Mouse (Mus musculus) hematopoietic stem cell, adult 5-6 weeks (primary cell): ENCODE results near the gene Hist2h2aa1. TPM values are rescaled to one million over a fixed set of nuclear protein-coding genes. Genes with fewer than 3 reads are reported as not detected.
A peak's percentile ranks its signal among the peaks of the same experiment; 100 is the strongest.

ENCODE experiments used
- ATAC-seq, 2 experiments: fragments of 125-278 bp in 1 of 2; replicated peaks in 1 of 2; 2 replicates each; pipeline ENCODE4 v1.8.0; 2016 to 2017; ENCODE audit warnings: inconsistent platforms in 2 of 2, mild to moderate bottlenecking in 2 of 2, moderate number of reproducible peaks in 2 of 2, low read depth in 1 of 2, moderate TSS enrichment in 1 of 2; ENCODE audit not compliant: low FRiP score in 2 of 2, poor library complexity in 2 of 2, severe bottlenecking in 2 of 2, insufficient read depth in 1 of 2, low TSS enrichment in 1 of 2
- total RNA-seq: library from RNA; stranded (forward); fragments of 172-1452, 232-1000 nt; gene quantifications from 2 replicates; pipeline ENCODE4 v1.2.3, GENCODE M21; 2017

Gene Hist2h2aa1
- total RNA-seq, 1 experiment from 2014 or later = 3,576 TPM

DNA sequence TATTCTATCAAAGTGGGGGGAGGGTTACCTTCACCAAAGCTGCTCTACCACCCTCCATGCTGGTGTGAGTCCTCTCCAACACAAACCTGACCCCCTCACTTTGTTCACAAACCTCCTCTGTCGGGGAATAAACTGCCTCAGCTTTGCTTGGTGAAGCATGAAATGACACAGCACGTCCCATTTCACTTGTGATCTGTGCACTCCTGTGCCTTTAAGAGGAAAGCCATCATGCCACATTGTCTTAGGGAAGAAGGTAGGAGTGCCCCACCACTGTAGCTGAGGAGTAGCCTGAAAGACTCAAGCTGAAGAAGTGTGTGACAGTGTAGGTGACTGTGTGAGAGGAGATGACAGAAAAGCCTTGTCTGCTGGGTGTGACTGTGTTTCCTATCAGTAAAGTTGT is 19.9 kb upstream of the Hist2h2aa1 start:
- no peak for ATAC-seq

DNA sequence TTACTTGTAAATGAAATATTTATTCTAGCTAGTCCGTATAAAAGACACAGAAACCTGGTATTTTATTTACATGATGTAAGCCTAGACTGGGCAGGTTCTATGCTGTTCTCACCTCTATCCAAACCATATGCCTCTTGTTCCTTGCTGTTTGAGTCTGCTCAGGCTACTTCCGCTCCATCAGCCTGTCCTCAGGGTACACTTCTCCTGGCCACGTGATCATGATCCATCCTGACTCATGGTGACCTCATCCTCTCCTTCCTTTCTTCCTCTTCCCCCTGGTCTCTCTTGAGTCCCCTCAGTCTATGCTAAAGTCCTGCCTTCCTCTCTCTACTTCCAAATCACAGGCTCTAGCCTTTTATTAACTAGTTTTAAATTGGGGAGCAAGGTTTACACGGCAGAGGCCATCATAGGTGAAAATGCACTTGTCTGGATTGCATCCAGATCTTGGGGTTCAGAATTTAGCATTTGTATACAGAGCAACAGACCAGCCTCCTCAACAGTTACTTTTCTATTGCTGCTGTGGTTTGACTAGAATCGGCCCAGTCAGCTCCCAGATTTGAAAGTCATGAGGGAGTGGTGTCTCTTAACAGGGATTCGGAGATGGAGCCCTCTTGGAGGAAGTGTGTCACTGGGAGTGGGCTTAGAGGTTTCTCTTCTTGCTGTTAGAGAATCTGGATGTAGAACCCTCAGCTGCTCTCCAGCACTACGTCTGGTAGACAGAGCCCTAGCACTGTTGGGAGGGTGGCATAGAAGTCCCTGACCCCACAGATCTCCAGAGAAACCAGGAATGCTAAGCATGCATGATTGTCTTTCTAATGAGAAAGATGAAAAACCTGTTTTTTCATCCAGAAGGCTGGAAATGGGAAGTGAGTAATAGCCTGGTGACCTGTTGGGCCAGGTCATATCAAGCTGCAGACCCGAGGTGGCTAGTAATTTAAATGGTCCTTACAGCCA is 18.3 kb upstream of the Hist2h2aa1 start:
- ATAC-seq = peak in 1 of 2 experiments; percentile 43; a peak in 1 of 4 replicates

DNA sequence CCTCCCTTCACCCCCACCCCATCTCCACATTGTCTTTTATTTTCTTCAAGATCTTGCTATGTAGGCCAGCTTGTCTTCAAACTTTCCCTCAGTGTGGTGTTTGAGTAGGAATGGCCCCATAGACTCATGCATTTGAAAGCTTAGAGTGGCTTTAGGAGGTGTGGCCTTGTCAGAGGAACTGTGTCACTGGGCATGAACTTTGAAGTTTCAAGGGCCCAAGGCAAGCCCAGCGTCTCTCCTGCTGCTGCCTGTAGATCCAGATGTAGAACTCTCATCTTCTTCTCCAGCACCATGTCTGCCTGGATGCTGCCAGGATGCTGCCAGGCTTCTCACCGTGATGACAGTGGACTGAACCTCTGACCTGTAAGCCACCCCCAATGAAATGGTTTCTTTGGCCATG is 16.5 kb upstream of the Hist2h2aa1 start:
- ATAC-seq = no peak

DNA sequence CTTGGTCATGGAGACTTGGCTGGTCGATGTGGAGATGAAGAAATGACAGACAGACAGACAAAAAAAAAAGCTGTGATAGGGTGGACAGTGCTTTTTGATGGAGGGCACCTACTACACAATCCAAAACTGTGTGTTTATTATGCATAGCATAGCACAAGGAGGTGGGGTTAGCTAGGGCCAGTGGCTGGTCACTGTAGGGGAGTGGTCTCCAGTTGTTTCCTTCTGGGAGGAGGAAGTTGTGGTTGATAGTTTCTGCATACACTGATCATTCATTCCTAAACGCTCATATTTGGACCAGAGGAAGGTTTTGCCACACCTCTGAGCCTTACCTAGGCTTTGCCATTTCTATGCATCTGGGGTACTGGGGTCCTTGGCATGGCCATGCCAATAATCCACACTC is 14.9 kb upstream of the Hist2h2aa1 start:
- 0 out of 4 replicates have a peak, but pooled peaks of 1 of the 2 experiments have one; percentile 23 for ATAC-seq

DNA sequence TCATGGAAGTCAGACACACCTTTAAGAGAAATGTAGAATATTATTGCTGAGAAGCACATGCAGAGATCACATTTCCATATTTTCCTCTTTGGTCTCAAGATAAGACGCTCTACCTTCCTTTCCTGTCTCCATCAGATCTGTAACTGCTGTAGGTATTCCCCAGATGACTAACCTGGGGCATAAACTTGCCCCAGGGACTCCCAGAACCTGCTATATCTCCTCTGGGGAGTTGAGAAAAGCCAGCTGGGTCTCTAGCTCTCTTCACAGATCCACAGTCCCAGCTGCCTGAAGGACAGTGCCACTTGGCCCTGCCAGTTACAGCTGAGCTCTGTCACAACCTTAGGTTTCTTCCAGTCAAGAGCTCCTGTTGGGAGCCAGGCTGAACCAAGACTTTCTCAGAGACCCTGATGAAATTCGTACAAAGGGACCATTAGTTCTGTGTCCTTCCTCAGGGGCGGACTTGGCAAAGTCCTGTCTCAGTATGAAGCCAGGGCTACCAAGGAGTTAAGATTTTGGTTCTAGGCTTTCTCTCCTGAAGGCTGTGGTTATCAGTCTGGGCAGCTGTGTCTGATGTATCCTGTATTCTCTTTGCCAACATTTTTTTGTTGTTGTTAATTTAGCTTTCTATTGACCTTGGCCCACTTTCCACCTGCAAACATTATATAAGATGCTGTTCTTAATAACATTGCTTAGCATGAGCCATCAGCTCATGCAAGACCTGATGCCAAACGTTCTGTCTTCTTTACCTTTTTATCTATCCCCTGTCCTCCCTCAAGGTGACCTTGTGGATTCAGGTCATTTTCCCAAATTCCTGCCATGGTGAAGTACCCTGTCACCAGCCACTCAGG is 14.2 kb upstream of the Hist2h2aa1 start:
- no peak for ATAC-seq

DNA sequence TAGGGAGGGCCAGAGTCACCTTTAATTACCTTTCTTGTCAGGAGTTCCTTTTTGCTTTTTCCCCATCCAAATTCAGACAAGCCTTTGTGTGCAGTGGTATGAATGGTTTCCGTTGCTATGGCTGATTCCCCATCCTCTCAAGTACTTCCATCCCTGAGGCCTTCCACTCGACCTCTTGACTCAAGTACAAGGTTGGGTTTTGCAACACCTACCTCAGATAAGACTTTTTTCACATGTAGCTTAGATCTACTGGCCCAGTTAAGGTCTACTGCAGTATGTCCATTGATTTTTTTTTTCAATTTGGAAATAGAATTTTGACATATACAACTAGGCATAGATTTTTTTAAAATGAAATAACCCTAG is 13.6 kb upstream of the Hist2h2aa1 start:
- ATAC-seq = no peak

DNA sequence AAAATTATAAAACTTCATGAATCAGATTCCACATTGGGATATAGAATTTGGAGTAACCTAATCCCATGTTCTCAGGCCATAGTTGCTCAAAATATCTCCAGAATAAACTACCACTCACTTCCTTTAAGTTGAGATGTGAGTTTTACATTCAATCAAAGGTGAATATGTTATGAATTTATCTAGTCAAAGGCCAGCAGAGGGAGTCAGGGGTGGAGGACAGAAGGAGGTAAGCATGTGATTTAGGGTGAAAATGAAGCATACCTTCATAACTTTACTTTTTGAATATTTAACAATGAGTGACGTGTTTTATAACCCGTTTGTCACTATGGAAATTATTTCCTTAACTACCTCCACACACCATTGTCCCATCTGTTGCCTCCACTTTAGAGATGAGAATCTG is 10.4 kb upstream of the Hist2h2aa1 start:
- ATAC-seq = no peak

DNA sequence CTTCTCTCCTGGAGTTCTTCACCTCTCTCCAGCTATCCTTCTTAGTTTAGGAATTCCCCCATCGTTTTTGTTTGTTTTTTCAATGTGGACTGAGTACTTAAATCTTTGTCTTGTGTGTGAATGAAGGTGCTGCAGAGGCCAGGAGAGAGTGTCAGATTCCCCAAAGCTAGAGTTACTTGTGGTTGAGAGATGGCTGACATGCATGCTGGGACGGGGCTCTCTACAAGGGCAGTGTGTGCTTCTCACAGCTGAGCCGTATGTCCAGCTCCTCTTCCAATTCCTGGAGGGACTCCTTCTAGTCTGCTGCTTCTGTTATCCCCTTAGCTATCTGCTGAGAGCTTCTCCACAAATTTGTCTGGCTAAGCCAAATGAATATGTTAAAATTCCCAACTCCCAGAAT is 9.5 kb upstream of the Hist2h2aa1 start:
- no peak for ATAC-seq

DNA sequence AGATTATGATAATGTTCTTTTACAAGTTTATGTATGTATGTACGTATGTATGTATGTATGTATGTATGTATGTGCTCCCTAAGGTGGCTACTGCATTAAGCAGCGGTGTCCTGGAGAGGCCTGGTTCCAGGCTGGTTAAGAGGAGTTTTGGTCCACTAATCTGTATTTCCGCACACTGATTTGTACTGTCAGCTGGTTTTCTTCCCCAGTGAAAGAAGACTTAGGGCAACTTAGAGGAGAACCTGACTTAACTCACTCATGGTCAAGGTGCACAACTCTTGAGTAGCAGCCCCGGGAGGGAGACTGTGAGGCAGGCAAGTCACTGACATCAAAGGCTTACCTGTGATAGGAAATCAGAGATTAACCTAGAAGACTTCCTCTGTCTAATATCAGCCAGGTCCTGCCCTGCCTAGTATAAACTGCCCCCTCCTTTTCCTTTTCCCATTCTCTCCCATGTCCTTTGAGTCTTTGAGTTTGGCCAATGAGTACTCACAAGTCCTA is 8.4 kb upstream of the Hist2h2aa1 start:
- no peak for ATAC-seq

DNA sequence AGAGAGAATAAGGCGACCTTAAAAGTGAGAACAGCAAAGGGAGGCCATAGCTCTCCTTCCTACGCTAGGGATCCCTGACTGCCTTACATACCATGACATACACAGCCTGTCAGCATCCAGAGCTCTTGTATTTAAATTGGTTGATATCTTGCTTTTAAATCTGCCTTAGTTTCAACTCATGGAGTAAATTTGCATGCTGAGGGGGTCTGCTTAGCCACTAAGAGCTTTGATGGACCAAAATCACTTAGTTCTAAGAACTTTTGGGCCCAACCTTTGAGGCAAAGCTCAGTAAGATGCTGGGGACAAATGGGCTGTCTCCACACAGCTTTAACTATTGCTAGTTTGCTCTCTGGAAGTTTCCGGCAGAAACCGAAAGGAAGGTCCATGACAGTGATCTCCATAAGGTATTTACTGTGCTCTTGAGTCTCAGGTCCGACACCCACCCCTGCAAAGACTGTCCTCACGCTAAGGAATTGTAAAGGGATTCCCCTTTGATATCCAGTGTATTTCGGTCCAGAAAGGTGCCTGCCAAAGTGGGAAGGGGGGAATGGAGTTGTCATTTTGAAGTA is 7.9 kb upstream of the Hist2h2aa1 start:
- no peak for ATAC-seq

DNA sequence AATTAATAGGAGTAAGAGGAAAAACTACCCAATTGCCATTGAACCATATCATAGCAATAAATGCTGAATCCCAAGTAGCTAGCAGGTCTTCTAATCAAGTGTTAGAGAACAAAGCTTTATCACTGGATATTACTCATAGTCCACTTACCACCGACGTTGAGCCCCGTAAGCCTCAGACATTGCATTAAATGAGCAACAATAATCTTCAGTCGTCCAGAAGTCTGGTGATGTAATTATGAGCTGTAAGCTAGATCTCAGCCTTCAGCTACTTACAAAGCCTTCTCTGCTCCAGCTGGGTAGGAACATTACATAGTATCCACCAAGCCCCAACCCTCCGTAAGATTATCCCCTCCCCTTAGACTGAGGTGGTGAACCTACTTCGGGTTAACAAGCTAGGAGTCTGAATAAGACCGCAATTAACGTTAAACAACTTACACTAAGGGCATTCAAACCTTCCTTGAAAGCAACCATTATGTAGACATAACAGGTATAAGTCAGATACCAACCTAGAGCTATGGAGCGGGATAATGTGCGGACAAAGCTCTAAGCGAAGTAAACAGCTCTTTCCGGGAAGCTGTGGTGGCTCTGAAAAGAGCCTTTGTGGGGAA is 7.3 kb upstream of the Hist2h2aa1 start:
- ATAC-seq = no peak

DNA sequence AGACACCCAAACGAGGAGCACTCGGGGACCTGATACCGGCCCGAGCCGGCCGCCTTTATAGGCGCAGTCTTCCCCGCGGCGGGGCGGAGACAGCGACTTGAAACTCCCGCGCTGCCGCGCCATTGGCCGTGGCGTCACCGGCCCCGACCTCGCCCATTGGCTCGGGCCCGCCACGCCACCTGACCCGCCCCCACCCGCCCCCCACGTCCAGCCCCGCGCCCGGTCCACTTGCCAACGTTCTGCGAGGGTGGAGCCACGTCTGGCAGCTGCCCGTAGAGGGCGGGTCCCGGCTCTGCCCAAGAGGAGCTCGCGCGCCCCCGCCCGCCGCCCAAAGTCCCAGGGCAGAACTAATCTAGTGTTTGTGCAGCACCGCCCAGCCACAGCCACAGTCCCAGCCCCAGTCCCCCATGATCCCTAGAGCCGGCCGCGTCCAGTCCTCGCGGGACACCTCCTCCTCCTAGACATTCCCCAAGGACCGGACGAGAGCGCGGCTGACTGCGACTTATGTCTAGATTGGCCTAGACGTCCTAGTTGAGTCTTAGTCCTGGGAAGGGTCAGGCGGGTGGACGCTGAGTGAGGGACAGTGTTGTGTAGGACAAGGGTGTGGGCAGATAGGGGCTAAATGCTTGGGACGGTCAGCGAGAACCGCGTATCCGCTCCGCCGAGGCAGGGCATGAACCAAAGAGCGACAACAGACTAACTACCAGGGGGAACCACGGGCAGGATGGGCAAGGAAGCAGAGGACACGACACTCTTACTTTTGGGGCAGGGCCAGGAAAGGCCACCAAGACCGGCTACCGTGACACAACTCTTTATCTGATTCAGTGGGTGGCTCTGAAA is 6.1 kb upstream of the Hist2h2aa1 start, which contains the start of gene Hist2h3c2:
Gene Hist2h3c2, minus strand, starts transcription at position 174 of the 840 bp plus-strand sequence.
- ATAC-seq = peak; percentile 74 to 80

DNA sequence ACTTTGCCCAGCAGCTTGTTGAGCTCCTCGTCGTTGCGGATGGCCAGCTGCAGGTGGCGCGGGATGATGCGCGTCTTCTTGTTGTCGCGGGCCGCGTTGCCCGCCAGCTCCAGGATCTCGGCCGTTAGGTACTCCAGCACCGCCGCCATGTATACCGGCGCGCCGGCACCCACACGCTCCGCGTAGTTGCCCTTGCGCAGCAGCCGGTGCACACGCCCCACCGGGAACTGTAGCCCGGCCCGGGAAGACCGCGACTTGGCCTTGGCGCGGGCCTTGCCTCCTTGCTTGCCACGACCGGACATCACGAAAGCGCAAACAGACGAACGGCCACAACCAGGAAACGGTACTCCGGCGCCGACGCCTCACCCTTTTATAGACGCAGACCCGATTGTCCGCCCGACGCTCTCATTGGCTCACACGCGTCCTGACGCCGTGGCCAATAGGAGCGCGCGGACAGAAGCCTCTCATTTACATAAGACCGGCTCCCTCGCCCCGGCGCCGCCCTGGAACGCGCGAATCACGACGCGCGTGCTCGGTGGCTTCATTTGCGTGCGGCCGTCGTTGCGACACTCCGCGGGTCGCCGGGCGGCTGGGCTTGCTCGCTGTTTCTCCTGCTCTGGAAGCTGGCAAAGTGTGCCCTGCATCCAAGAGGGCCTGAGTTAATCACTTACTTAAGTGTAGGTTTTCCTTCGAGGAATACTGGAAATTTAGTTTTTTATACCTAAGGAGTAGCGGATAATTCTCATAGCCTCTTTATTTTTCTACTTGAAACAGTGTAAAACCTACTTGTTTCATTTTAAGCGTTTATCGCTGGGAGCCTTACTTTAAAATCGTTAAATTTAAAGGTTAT is 5.1 kb upstream of the Hist2h2aa1 start, which contains the start of gene Hist2h2aa2:
Gene Hist2h2aa2, minus strand, starts transcription at position 328 of the 850 bp plus-strand sequence.
- ATAC-seq = peak; percentile 80 to 81

DNA sequence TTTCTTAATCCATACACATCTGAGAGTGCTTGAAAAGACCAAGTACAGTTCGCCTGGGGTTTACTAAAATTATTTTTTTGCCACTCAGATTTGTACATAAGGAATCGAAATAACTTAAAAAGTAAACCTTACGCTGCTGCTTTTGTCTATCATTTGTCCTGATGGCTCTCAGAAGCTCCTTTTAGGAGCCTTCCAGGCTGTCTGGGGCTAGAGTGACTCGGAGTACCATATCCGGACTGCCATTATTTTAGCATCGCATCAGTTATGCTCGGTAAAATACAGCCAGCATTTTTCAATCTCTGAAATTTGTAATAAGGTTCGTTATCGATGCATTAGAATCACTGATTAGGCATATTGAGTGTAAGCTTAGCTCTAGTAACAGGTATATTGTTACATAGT is 4.5 kb upstream of the Hist2h2aa1 start:
- no peak for ATAC-seq

DNA sequence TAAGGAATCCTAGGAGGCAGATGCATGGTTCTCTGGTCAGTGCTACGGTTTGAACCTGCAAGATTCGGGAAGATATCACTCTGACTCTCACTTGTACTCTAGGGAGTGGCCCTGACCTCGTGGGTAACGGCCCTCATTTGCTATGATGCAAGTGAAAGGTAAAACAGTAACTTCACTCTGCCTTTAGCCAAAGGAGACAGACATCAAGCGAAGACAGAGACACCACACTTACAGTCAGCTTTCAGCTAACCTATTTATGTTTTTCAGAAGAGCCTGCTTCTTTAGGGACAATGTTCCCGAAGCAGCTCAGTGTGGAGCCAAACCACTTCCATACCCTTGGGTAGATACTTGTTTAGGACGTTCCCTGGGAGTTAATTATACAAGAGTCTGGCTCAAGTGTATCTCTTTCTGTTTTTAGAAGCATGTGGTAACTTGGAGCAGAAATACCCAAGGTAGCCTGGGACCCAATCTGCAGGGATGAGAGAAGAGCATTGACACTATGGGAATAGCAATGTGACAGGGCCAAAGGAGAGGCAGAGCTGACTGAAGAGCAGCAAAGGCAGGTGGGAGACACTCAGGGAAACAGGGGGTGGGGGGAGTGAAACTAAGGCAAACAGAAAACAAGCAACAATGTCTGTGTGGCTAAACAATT is 1.2 kb upstream of the Hist2h2aa1 start:
- ATAC-seq = no peak
